Mouse (Mus musculus): ENCODE measurements around the gene Rfk. TPM values are rescaled to one million over a fixed set of nuclear protein-coding genes. Genes with fewer than 3 reads are reported as not detected.

Gene Rfk
- polyA plus RNA-seq (2012; rRNA removed), result 95.6 and 136 TPM in 2 replicates

DNA sequence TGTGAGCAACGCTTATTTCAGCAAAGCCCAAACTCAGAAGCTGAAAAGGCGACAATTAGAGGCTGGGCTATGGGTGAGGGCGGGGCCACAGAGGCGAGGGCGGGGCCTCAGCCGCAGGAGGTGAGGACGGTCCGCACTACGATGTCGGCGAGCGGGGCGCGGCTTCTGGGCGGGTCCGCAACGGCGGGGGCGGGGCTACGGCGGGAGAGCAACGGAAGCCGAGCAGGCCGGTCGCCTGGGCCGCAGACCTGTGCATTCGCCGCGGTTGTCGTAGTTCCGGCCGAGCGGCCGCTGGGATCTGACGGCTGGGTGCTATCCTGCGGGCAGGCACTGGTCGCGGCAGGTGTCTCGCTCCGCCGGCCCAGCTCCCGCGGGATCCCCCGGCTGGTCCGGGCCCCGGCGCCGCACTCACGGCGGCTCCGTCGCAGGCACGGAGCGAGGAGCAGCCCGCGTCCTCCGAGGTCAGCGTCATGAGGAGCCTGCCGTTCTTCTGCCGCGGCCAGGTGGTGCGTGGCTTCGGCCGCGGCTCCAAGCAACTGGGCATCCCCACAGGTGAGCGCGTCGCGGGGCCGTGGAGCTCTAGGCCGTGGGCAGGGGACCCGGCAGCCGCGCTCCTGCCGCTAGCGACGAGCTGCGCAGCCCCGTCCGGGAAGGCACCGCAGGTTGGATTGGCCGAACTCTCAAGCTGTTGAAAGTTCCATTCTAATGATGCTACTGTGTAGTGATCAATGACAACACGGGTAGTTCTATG lies at the start of gene Rfk:
TSS of gene Rfk (plus strand) at position 203 of the 751 bp plus-strand sequence.

DNA sequence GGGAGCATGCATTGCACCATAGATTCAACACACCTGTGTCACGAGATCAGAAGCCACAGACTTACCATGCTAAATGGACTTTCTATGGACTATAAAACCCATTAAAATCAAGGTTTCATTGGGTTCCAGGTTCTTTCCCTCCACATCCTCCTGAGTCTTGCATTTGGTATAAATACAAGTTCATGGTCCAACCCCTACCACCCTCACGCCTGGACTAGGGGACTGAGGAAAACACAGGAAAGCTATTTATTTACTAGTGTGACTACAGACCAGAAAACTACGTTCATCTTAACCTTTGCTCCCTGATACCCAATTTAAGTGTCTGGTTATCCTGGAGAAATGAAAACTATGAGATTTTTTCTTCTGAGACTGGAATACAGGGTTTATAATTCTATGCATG lies 21.1 kb upstream of the Rfk start, which contains the start of gene Gcnt1:
TSS of gene Gcnt1 (minus strand) at position 144 of the 400 bp plus-strand sequence.

Other genes with a start within 250 kb of the Rfk start
- 4.9 and 10.0 TPM in 2 replicates for gene Gcnt1, start 21.2 kb upstream of the Rfk start, polyA plus RNA-seq (2012; rRNA removed)